Mouse (Mus musculus): Measurements from ENCODE around the gene Arrb1. TPM values are rescaled to one million over a fixed set of nuclear protein-coding genes. Genes with fewer than 3 reads are reported as not detected.

The Arrb1 gene
- 8.9 TPM for polyA plus RNA-seq (2015; fragmentation: Illumina TruSeq; extraction: RNeasy Lipid Tissue Mini Kit (QIAGEN cat#74804); ENCODE audit: insufficient read depth, low read depth, low replicate concordance)

GRCm38 (mm10) chr7:99534901-99535735 is at the start of gene Arrb1:
Gene Arrb1 (plus strand): TSS chr7:99535466.

GRCm38 (mm10) chr7:99626376-99627270 is 91.4 kb downstream of the Arrb1 start, which contains the start of gene Tpbgl:
Gene Tpbgl (minus strand): TSS chr7:99627103.

Other genes starting within 250 kb of the Arrb1 start
- 67.3 TPM for gene Serpinh1, start 182.2 kb upstream of the Arrb1 start, polyA plus RNA-seq (2015; fragmentation: Illumina TruSeq; extraction: RNeasy Lipid Tissue Mini Kit (QIAGEN cat#74804); ENCODE audit: insufficient read depth, low read depth, low replicate concordance)
- gene Gdpd5, start 154.1 kb upstream of the Arrb1 start, polyA plus RNA-seq (2015; fragmentation: Illumina TruSeq; extraction: RNeasy Lipid Tissue Mini Kit (QIAGEN cat#74804); ENCODE audit: insufficient read depth, low read depth, low replicate concordance): 9.1 TPM
- 0.48 TPM for gene Klhl35, start 69.5 kb upstream of the Arrb1 start, polyA plus RNA-seq (2015; fragmentation: Illumina TruSeq; extraction: RNeasy Lipid Tissue Mini Kit (QIAGEN cat#74804); ENCODE audit: insufficient read depth, low read depth, low replicate concordance)
- gene Rps3, start 51.7 kb upstream of the Arrb1 start, polyA plus RNA-seq (2015; fragmentation: Illumina TruSeq; extraction: RNeasy Lipid Tissue Mini Kit (QIAGEN cat#74804); ENCODE audit: insufficient read depth, low read depth, low replicate concordance): 267 TPM
- gene Tpbgl, start 91.6 kb downstream of the Arrb1 start, polyA plus RNA-seq (2015; fragmentation: Illumina TruSeq; extraction: RNeasy Lipid Tissue Mini Kit (QIAGEN cat#74804); ENCODE audit: insufficient read depth, low read depth, low replicate concordance): 2.0 TPM
- gene Slco2b1, start 175.9 kb downstream of the Arrb1 start, polyA plus RNA-seq (2015; fragmentation: Illumina TruSeq; extraction: RNeasy Lipid Tissue Mini Kit (QIAGEN cat#74804); ENCODE audit: insufficient read depth, low read depth, low replicate concordance): 9.9 TPM
- not detected for gene Olfr520, start 194.8 kb downstream of the Arrb1 start, polyA plus RNA-seq (2015; fragmentation: Illumina TruSeq; extraction: RNeasy Lipid Tissue Mini Kit (QIAGEN cat#74804); ENCODE audit: insufficient read depth, low read depth, low replicate concordance)
- gene Olfr521, start 228.0 kb downstream of the Arrb1 start, polyA plus RNA-seq (2015; fragmentation: Illumina TruSeq; extraction: RNeasy Lipid Tissue Mini Kit (QIAGEN cat#74804); ENCODE audit: insufficient read depth, low read depth, low replicate concordance): not detected

Data from pancreas, adult 10 weeks (tissue).